Mouse (Mus musculus) E14TG2a.4 (cell line): ENCODE data around the gene Ptprq.

Experiments
- H3K27me3 ChIP-seq: 2 replicates; pipeline ENCODE4 v1.6.1; 2014; ENCODE audit warnings: low read length, control low read depth; ENCODE audit not compliant: insufficient read depth
- H3K36me3 ChIP-seq: 2 replicates; pipeline ENCODE4 v1.6.1; 2014; ENCODE audit warnings: low read length, control low read depth; ENCODE audit not compliant: insufficient read depth
- H3K4me1 ChIP-seq: replicated peaks from 2 replicates; pipeline ENCODE4 v1.6.1; 2014; ENCODE audit warnings: low read depth, low read length, control low read depth
- H3K4me3 ChIP-seq: replicated peaks from 2 replicates; pipeline ENCODE4 v1.5.1; 2014; ENCODE audit warnings: mild to moderate bottlenecking, low read length
- H3K9me3 ChIP-seq: 2 replicates; pipeline ENCODE4 v1.6.1; 2014; ENCODE audit warnings: low read length, control low read depth
- CTCF ChIP-seq: conservative IDR thresholded peaks from 2 replicates; pipeline ENCODE4 v1.5.1; 2014; ENCODE audit warnings: low read length
- NANOG ChIP-seq: IDR thresholded peaks from 2 replicates; pipeline ENCODE4 v1.6.1; 2014; ENCODE audit warnings: borderline replicate concordance, low read length, mixed read lengths
- POU5F1 ChIP-seq: IDR thresholded peaks from 2 replicates; pipeline ENCODE4 v1.6.1; 2014; ENCODE audit warnings: low read length, borderline replicate concordance

Ptprq gene

DNA sequence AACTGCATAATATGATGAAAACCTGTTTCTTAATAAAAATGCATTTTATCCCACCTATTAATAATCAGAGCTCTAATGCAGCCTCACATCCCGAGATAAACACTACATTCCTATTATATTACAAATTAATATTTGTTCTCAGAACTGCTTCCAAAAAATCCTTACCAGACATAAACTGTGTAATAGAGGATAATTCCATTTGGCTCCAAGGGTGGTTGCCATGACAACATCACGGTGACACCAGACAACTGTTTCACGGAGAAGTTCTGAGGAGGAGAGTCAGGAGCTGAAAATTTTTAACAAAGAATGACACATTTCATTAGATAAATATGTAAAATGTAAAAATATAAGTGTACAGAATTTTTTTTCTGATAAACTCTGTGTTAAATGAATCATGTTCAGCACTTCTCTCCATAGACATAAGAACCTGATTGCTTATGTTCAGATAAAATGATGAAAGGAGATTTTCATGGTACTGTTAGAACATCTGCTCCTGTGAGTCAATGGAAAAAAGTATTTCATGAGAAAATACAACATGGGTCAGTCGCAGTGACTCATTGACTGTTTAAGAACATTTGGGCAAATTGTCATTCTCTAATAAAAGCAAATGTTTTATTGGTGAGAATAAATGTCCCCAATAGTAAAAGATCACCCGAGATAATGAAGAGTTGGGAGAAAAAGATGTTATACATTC lies 57.3 kb downstream of the Ptprq start:
- Histone ChIP-seq H3K4me3 (no peak overlapping the region), H3K36me3 (no peaks in the 10 kb centered on the region), H3K4me1 (no peaks in the 10 kb centered on the region), H3K9me3 (no peaks in the 10 kb centered on the region), H3K27me3 (no peaks in the 10 kb centered on the region)
- TF ChIP-seq NANOG = no peak
- no peak for TF ChIP-seq POU5F1
- no peak for TF ChIP-seq CTCF

DNA sequence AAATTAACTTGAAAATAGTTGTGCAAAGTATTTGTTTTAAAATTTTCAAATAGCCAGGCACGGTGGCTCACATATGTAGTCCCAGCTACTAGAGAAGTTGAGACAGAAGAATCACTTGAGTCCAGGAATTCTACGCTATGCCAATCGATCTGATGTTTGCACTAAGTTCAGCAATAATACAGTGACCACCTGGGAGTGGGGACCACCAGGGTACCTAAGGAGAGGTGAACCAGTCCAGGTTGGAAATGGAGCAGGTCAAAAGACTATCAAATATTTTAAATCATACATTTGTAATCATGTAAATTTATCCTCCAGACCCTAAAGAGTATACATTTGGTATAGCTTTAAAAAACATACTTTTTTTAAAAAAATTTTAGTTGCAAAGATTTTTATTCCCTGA lies 57.9 kb downstream of the Ptprq start:
- no peaks in the 10 kb centered on the region for H3K4me1 ChIP-seq
- no peaks in the 10 kb centered on the region for H3K36me3 ChIP-seq
- no peaks in the 10 kb centered on the region for H3K9me3 ChIP-seq
- TF ChIP-seq POU5F1 = no peak
- TF ChIP-seq NANOG = no peak
- TF ChIP-seq CTCF = no peak
- H3K4me3 ChIP-seq = no peak overlapping the region
- H3K27me3 ChIP-seq = no peaks in the 10 kb centered on the region

DNA sequence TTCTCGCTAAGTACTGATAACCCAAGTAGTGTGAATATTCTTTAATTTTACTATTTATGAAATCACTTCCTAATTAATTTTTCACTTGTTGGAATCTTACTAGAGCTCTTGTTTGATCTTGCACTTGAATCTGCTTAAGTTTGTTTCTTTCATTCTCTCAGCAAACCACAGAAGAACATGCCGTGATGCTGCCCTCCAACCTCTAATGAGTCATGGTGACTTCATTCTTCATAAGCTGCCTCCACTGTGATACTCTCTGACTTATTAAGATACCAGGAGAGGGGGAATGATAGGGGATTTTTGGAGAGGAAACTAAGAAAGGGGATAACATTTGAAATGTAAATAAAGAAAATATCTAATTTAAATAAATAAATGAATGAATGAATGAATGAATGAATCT lies 60.7 kb downstream of the Ptprq start:
- no peaks in the 10 kb centered on the region for H3K9me3 ChIP-seq
- H3K27me3 ChIP-seq = no peaks in the 10 kb centered on the region
- no peak overlapping the region for H3K4me3 ChIP-seq
- H3K4me1 ChIP-seq = no peaks in the 10 kb centered on the region
- no peak for TF ChIP-seq CTCF
- no peak for TF ChIP-seq POU5F1
- TF ChIP-seq NANOG = no peak
- H3K36me3 ChIP-seq = no peaks in the 10 kb centered on the region

DNA sequence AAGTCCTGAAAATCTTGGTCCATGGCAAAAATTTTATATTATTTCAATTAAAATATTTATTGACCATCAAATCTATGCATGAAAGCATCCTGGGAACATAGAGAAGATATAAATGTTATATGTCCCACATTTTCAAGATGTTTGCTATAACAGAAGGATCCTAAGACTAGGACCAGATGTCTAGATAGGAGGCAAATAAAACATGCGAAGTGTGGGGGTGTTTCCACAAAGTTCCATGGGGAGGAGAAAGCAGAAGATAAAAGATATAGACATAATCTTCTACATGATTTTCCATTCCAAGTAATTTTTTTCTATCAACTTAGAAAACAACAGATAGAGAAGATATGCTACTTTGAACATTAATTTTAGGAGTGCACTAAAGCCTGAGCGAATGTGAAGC lies 70.2 kb downstream of the Ptprq start:
- Histone ChIP-seq H3K4me1 (no peaks in the 10 kb centered on the region), H3K9me3 (no peaks in the 10 kb centered on the region)
- TF ChIP-seq NANOG = no peak
- no peak for TF ChIP-seq POU5F1
- TF ChIP-seq CTCF = no peak

DNA sequence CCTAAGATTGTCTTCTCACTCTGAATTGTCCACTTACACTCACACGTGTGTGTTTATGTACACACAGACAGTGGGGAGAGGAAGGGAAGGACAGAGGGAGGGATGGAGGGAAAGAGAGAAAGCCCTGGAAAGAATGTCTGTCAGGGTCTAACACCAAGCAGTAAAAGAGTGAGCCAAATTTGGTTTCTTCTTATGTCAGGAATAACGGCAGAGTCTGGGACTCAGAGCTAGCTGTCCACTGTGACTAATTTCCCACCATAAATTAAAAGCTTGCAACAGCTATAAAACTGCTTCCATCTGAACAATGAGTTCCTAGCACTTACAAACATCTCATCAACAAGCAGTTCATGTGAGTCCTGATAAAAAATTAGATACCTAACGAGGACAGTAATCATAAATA lies 91.7 kb downstream of the Ptprq start:
- no peak overlapping the region for H3K4me3 ChIP-seq
- no peaks in the 10 kb centered on the region for H3K36me3 ChIP-seq
- TF ChIP-seq NANOG = no peak
- TF ChIP-seq CTCF = no peak
- TF ChIP-seq POU5F1 = no peak
- H3K4me1 ChIP-seq = no peaks in the 10 kb centered on the region
- H3K9me3 ChIP-seq = no peaks in the 10 kb centered on the region
- H3K27me3 ChIP-seq = no peaks in the 10 kb centered on the region

More for the DNA sequence above, 70.2 kb downstream of the Ptprq start:
- H3K27me3 ChIP-seq = no peaks in the 10 kb centered on the region
- no peak overlapping the region for H3K4me3 ChIP-seq
- no peaks in the 10 kb centered on the region for H3K36me3 ChIP-seq

DNA sequence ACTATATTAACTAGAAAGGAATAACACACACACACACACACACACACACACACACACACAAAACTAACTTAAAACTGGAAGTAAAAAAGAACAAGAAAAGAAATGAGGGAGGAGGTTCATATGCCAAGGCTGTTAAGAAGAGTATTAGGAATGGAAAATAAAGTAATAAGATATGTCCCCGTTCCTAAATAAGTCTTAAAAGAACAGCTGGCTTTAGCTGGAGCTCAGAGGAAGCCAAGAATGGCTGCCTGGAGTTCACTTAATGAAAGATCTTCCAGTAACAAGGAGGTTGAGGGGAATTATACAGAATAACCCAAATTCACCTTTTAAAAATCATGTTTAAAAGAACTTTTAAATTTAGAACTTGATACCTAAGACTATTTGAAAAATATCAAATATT lies 93.2 kb downstream of the Ptprq start:
- Histone ChIP-seq H3K27me3 (no peaks in the 10 kb centered on the region), H3K36me3 (no peaks in the 10 kb centered on the region), H3K4me3 (no peak overlapping the region), H3K4me1 (no peaks in the 10 kb centered on the region), H3K9me3 (no peaks in the 10 kb centered on the region)
- no peak for TF ChIP-seq NANOG
- no peak for TF ChIP-seq POU5F1
- TF ChIP-seq CTCF = no peak

DNA sequence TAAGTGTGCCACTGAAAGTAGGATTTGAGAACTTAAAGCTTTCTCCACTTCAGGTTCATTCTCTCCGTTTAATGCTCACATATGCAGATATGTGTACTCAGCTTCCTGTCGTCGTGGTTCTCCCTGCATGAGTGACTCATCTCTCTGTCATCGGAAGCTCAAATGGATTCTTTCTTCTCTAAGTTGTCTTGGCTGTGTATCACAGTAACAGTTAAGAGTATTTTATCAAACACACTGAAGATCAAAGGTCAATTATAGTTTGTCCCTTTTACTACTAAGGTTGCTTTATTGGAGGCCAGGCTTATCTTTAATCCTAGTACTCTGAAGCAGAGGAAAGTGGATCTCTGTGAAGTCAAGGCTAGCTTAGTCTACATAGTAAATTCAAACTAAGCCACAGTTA lies 95.6 kb downstream of the Ptprq start:
- TF ChIP-seq NANOG (no peak), POU5F1 (no peak), CTCF (no peak)
- Histone ChIP-seq H3K9me3 (no peaks in the 10 kb centered on the region), H3K4me3 (no peak overlapping the region)

DNA sequence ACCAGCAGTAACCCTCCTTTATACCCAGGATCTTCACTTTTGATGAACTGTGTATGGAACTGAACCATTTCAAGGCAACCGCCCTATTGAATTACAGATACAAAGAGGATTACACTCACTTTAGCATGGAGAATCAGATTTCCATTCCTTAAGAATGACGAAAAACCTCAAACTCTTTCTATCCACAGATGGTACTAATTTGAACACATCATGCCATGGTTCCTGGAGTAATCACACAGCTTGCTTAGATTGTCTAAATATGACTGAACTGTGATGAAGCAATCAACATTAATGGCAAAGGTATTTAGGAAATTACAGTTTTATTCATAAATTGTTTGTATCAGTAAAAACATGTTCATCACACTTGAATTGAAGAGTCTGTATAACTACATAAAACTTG lies 104.4 kb downstream of the Ptprq start:
- Histone ChIP-seq H3K36me3 (no peaks in the 10 kb centered on the region), H3K4me3 (no peak overlapping the region), H3K9me3 (0 out of 2 replicates have a peak, but pooled peaks cover 4% of the 10 kb centered on the region), H3K4me1 (no peaks in the 10 kb centered on the region), H3K27me3 (no peaks in the 10 kb centered on the region)
- no peak for TF ChIP-seq CTCF
- no peak for TF ChIP-seq NANOG
- TF ChIP-seq POU5F1 = no peak

More for the DNA sequence above, 95.6 kb downstream of the Ptprq start:
- Histone ChIP-seq H3K36me3 (no peaks in the 10 kb centered on the region), H3K27me3 (no peaks in the 10 kb centered on the region), H3K4me1 (no peaks in the 10 kb centered on the region)

DNA sequence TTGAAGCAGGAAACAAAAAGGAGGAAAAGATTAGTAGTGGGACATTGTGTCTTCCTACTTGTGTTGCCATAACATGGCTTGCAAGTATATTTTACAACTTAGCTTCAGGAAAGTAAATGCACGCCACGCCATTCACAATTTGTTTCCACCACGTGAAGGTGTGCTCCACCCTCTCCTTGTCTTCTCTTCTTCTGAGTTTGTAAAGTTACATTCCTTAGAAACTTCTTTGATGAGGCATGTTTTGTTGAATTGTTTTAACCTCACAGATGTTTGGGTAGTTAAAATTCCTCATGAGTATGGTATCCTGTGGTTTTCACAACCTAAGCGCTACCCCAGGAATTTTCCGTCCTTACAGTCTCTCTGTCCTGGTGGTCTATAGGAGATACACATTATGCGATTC lies 118.5 kb downstream of the Ptprq start:
- H3K27me3 ChIP-seq = no peaks in the 10 kb centered on the region
- no peaks in the 10 kb centered on the region for H3K4me1 ChIP-seq
- no peaks in the 10 kb centered on the region for H3K9me3 ChIP-seq
- no peak overlapping the region for H3K4me3 ChIP-seq
- no peaks in the 10 kb centered on the region for H3K36me3 ChIP-seq
- no peak for TF ChIP-seq CTCF

DNA sequence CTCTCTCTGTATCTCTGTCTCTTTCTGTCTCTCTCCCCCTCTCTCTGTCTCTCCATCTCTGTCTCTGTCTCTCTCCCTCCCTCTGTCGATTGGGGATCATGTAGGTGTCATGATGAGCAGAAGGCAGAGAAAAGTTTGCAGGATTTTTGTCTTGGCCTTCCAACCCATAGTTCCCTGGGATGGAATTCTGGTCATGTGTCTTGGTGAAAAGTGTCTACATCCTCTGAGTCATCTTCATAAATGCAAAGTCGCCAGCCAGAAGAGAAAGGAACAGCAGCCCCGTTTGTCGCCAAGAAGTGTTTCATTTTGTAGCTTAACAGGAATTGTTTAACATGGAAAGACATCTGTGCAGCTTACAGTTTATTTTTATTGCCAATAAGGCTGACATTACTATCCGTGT lies 136.5 kb downstream of the Ptprq start:
- H3K36me3 ChIP-seq = no peaks in the 10 kb centered on the region
- no peak overlapping the region for H3K4me3 ChIP-seq
- no peaks in the 10 kb centered on the region for H3K9me3 ChIP-seq
- no peak for TF ChIP-seq CTCF
- no peak for TF ChIP-seq POU5F1
- no peak for TF ChIP-seq NANOG
- H3K27me3 ChIP-seq = no peaks in the 10 kb centered on the region
- no peaks in the 10 kb centered on the region for H3K4me1 ChIP-seq
